Mouse (Mus musculus): Measurements from ENCODE around the gene Tspan1. TPM values are rescaled to one million over a fixed set of nuclear protein-coding genes. Genes with fewer than 3 reads are reported as not detected.
A peak's percentile ranks its signal among the peaks of the same experiment; 100 is the strongest.

The Tspan1 gene
- total and polyA plus RNA-seq, 3 experiments, result 0.08 TPM; not detected in 2

DNA sequence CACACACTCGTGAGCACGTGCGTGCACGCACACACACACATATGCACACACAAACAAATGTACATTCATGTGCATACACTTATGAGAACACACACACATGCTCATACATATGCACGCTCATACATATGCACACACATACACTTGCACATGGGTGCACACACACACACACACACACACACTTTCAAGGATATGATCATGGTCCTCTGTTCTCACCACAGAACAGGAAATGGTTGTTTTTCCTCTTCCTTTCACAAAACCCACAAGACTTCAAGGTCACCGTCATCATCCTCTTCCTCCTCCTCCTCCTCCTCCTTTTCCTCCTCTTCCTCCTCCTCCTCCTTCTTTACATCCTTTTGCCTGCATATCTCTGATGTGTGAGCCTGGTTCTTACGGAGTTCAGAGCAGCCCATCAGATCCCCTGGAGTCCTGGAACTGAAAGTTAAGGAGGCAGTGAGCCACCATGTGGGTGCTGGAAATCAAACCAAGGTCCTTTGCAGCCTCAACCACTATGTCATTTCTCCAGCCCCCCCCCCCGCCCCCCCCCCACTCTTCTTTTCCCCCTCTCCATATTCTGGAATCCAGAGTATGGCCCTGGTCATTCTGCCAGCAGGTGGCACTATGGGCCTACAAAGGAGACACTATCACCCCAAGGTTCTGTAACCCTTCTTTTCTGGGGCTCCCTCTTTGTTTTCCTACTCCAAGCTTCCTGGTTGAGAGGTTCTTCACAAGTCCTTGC lies 1.4 kb upstream of the Tspan1 start:
- Histone ChIP-seq H3K4me3 (replicated peaks in 1 of 3; ENCODE audit: low read depth in 2 of 3, low read length in 2 of 3, poor library complexity in 1 of 3) (no peak overlapping the region), H3K4me2 (ENCODE audit: insufficient read depth, low read depth, poor library complexity, severe bottlenecking) (0 out of 2 replicates have a peak overlapping the region, but pooled peaks have one; percentile 30), H3K9me3 (replicated peaks; ENCODE audit: low read length) (no peaks in the 10 kb centered on the region), H3K4me1 (ENCODE audit: control insufficient read depth in 1 of 2, insufficient read depth in 2 of 2) (peaks cover 7 to 25% of the 10 kb centered on the region in 2 experiments), H3K79me2 (replicated peaks; ENCODE audit: control insufficient read depth, extremely low read depth, insufficient read depth, poor library complexity, severe bottlenecking) (no peaks in the 10 kb centered on the region), H3K9ac (ENCODE audit: insufficient read depth, low read depth) (no peak overlapping the region), H3K36me3 (replicated peaks in 1 of 2; ENCODE audit: control insufficient read depth in 1 of 2, insufficient read depth in 1 of 2, low read length in 1 of 2) (peaks cover 0 to 5% of the 10 kb centered on the region in 2 experiments), H3K27me3 (replicated peaks) (no peaks in the 10 kb centered on the region), H3K27ac (ENCODE audit: insufficient read depth, low read depth) (no peak overlapping the region)
- TF ChIP-seq USF2 (conservative IDR thresholded peaks at IDR 0.05; ENCODE audit: low read depth, low read length) (no peak), KAT2A (IDR thresholded peaks at IDR 0.05; ENCODE audit: insufficient replicate concordance, low read length) (no peak), CTCF (conservative IDR thresholded peaks at IDR 0.05 in 1 of 2, IDR thresholded peaks at IDR 0.05 in 1 of 2; ENCODE audit: low read depth in 2 of 2, low read length in 2 of 2) (peak in 1 of 2 experiments; percentile 81; a peak in 2 of 4 replicates), HCFC1 (IDR thresholded peaks at IDR 0.05; ENCODE audit: low read depth, low read length) (no peak), ZC3H11A (IDR thresholded peaks at IDR 0.05; ENCODE audit: low read depth, low read length) (peak; percentile 18; the same call in 1 of the 2 replicates), SMC3 (IDR thresholded peaks at IDR 0.05; ENCODE audit: low read depth, low read length) (peak; percentile 72), RCOR1 (conservative IDR thresholded peaks at IDR 0.05; ENCODE audit: low read depth, low read length) (no peak), RAD21 (IDR thresholded peaks at IDR 0.05; ENCODE audit: low read depth, low read length) (peak; percentile 80)
- dilution Hi-C loops (cut with MboI; ENCODE audit: extremely low pct_ligation_motif_present, extremely low pct_unique_long_range_greater_than_20kb, low sequenced_read_pairs), result no loop called here
- in situ Hi-C loops (cut with MboI; ENCODE audit: low pct_ligation_motif_present, low pct_unique_long_range_greater_than_20kb, low sequenced_read_pairs), result loop anchor here (25.0 kb wide), 2 partner anchors 169 to 644 kb away; partner anchors contain the start of genes Hpdl, Mutyh and Toe1
- DNase-seq (ENCODE audit: extremely low read depth), result no peak

DNA sequence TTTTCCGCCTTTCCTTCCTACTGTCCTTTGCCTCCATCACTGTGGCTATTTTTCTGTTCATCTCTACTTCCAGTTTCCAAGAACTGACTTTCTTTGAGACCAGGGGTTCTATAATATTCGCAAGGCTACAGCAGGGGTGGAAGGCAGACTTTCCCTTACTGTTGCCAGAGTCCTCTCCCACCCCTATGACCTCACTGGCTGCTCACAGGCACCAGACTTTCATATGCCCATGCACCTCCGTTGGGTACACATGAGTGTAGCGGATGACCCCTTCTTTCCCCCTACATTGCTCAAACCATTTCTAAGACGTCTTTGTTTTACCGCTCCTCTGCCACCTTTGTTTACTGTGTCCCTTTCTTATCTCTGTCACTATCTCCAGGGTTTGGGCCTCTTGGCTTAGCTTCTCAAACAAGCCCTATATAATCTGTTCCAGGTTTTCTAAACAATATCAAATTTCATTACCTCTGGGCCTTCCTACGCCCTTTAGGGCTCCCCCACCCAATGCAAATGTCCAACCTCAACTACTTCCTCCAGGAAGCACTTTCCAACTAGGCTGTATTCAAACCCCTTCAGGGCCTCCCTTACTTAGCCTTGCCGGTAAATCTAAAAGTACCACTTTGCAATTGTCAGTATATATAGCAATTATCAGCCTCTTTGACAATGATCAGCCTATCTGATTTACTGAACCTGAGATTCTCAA lies 1.5 kb downstream of the Tspan1 start:
- Histone ChIP-seq H3K27me3 (replicated peaks) (no peaks in the 10 kb centered on the region), H3K79me2 (replicated peaks; ENCODE audit: control insufficient read depth, extremely low read depth, insufficient read depth, poor library complexity, severe bottlenecking) (no peaks in the 10 kb centered on the region), H3K4me3 (replicated peaks in 1 of 3; ENCODE audit: low read depth in 2 of 3, low read length in 2 of 3, poor library complexity in 1 of 3) (no peak overlapping the region), H3K4me1 (ENCODE audit: control insufficient read depth in 1 of 2, insufficient read depth in 2 of 2) (peaks cover 5 to 25% of the 10 kb centered on the region in 2 experiments), H3K9ac (ENCODE audit: insufficient read depth, low read depth) (no peak overlapping the region), H3K4me2 (ENCODE audit: insufficient read depth, low read depth, poor library complexity, severe bottlenecking) (no peak overlapping the region), H3K36me3 (replicated peaks in 1 of 2; ENCODE audit: control insufficient read depth in 1 of 2, insufficient read depth in 1 of 2, low read length in 1 of 2) (peaks cover 0 to 30% of the 10 kb centered on the region in 2 experiments), H3K27ac (ENCODE audit: insufficient read depth, low read depth) (no peak overlapping the region), H3K9me3 (replicated peaks; ENCODE audit: low read length) (no peaks in the 10 kb centered on the region)
- dilution Hi-C loops (cut with MboI; ENCODE audit: extremely low pct_ligation_motif_present, extremely low pct_unique_long_range_greater_than_20kb, low sequenced_read_pairs), result no loop called here
- in situ Hi-C loops (cut with MboI; ENCODE audit: low pct_ligation_motif_present, low pct_unique_long_range_greater_than_20kb, low sequenced_read_pairs), result loop anchor here (25.0 kb wide), 2 partner anchors 171 to 646 kb away; partner anchors contain the start of genes Hpdl, Mutyh and Toe1
- TF ChIP-seq USF2 (conservative IDR thresholded peaks at IDR 0.05; ENCODE audit: low read depth, low read length) (no peak), EP300 (IDR thresholded peaks at IDR 0.05; ENCODE audit: low read length) (no peak), NELFE (IDR thresholded peaks at IDR 0.05; ENCODE audit: low read depth, low read length) (no peak), MAFK (IDR thresholded peaks at IDR 0.05; ENCODE audit: insufficient replicate concordance, low read length) (0 out of 2 replicates have a peak, but pooled peaks have one; percentile 35), IRF4 (IDR thresholded peaks at IDR 0.05; ENCODE audit: low read depth, low read length) (no peak)
- DNase-seq (ENCODE audit: extremely low read depth), result no peak

Measured in CH12.LX (cell line).